Mouse (Mus musculus): ENCODE results near the gene Rtkn2. TPM values are rescaled to one million over a fixed set of nuclear protein-coding genes. Genes with fewer than 3 reads are reported as not detected.

The Rtkn2 gene
- polyA plus RNA-seq, 1 experiment from 2014 or later: 2.0 TPM

- no peak overlapping the region for H3K27ac ChIP-seq (ENCODE audit: low read depth, low read length)
- no peak overlapping the region for H3K4me2 ChIP-seq (ENCODE audit: low read depth, low read length)
- ATAC-seq (ENCODE audit: low read depth): no peak
- no peak overlapping the region for H3K9ac ChIP-seq (replicated peaks; ENCODE audit: low read depth, low read length)
- H3K9me3 ChIP-seq (ENCODE audit: control insufficient read depth, low read length): no peaks in the 10 kb centered on the region
- H3K4me1 ChIP-seq (ENCODE audit: control insufficient read depth, insufficient read depth, low read length): no peaks in the 10 kb centered on the region
- H3K27me3 ChIP-seq (ENCODE audit: control insufficient read depth, insufficient read depth, low read length): no peaks in the 10 kb centered on the region
- 89% methylated on average over 17 of the region's 17 CpGs for whole genome bisulfite sequencing
- no peak overlapping the region for H3K4me3 ChIP-seq (ENCODE audit: low read depth, low read length)
- H3K36me3 ChIP-seq (ENCODE audit: control insufficient read depth, insufficient read depth, low read length): no peaks in the 10 kb centered on the region
These were observed 26.0 kb downstream of the Rtkn2 start for GRCm38 (mm10) chr10:68005404-68005803.

GRCm38 (mm10) chr10:68006491-68006890, 27.1 kb downstream of the Rtkn2 start:
- Histone ChIP-seq H3K4me2 (ENCODE audit: low read depth, low read length) (no peak overlapping the region), H3K27ac (ENCODE audit: low read depth, low read length) (no peak overlapping the region), H3K27me3 (ENCODE audit: control insufficient read depth, insufficient read depth, low read length) (no peaks in the 10 kb centered on the region), H3K9me3 (ENCODE audit: control insufficient read depth, low read length) (no peaks in the 10 kb centered on the region), H3K4me1 (ENCODE audit: control insufficient read depth, insufficient read depth, low read length) (no peaks in the 10 kb centered on the region), H3K9ac (replicated peaks; ENCODE audit: low read depth, low read length) (no peak overlapping the region), H3K4me3 (ENCODE audit: low read depth, low read length) (no peak overlapping the region), H3K36me3 (ENCODE audit: control insufficient read depth, insufficient read depth, low read length) (no peaks in the 10 kb centered on the region)
- no peak for ATAC-seq (ENCODE audit: low read depth)
- 91% methylated on average over 11 of the region's 11 CpGs for WGBS

GRCm38 (mm10) chr10:68007103-68007502, 27.7 kb downstream of the Rtkn2 start:
- WGBS: 98% methylated on average over 6 of the region's 6 CpGs
- Histone ChIP-seq H3K9me3 (ENCODE audit: control insufficient read depth, low read length) (no peaks in the 10 kb centered on the region), H3K4me2 (ENCODE audit: low read depth, low read length) (no peak overlapping the region), H3K4me3 (ENCODE audit: low read depth, low read length) (no peak overlapping the region), H3K9ac (replicated peaks; ENCODE audit: low read depth, low read length) (no peak overlapping the region), H3K4me1 (ENCODE audit: control insufficient read depth, insufficient read depth, low read length) (no peaks in the 10 kb centered on the region), H3K27me3 (ENCODE audit: control insufficient read depth, insufficient read depth, low read length) (no peaks in the 10 kb centered on the region), H3K27ac (ENCODE audit: low read depth, low read length) (no peak overlapping the region), H3K36me3 (ENCODE audit: control insufficient read depth, insufficient read depth, low read length) (no peaks in the 10 kb centered on the region)
- no peak for ATAC-seq (ENCODE audit: low read depth)

- ATAC-seq (ENCODE audit: low read depth): no peak
- Histone ChIP-seq H3K36me3 (ENCODE audit: control insufficient read depth, insufficient read depth, low read length) (no peaks in the 10 kb centered on the region), H3K9ac (replicated peaks; ENCODE audit: low read depth, low read length) (no peak overlapping the region), H3K9me3 (ENCODE audit: control insufficient read depth, low read length) (no peaks in the 10 kb centered on the region), H3K4me3 (ENCODE audit: low read depth, low read length) (no peak overlapping the region), H3K4me2 (ENCODE audit: low read depth, low read length) (no peak overlapping the region), H3K27ac (ENCODE audit: low read depth, low read length) (no peak overlapping the region), H3K27me3 (ENCODE audit: control insufficient read depth, insufficient read depth, low read length) (no peaks in the 10 kb centered on the region), H3K4me1 (ENCODE audit: control insufficient read depth, insufficient read depth, low read length) (no peaks in the 10 kb centered on the region)
- 87% methylated on average over 13 of the region's 13 CpGs for WGBS
These were observed 29.0 kb downstream of the Rtkn2 start for GRCm38 (mm10) chr10:68008198-68008955.

GRCm38 (mm10) chr10:68009301-68009700, 29.9 kb downstream of the Rtkn2 start:
- H3K4me1 ChIP-seq (ENCODE audit: control insufficient read depth, insufficient read depth, low read length): no peaks in the 10 kb centered on the region
- ATAC-seq (ENCODE audit: low read depth): no peak
- 95% methylated on average over 9 of the region's 9 CpGs for WGBS
- no peak overlapping the region for H3K4me2 ChIP-seq (ENCODE audit: low read depth, low read length)
- H3K27ac ChIP-seq (ENCODE audit: low read depth, low read length): no peak overlapping the region
- no peak overlapping the region for H3K4me3 ChIP-seq (ENCODE audit: low read depth, low read length)
- no peaks in the 10 kb centered on the region for H3K27me3 ChIP-seq (ENCODE audit: control insufficient read depth, insufficient read depth, low read length)
- H3K9ac ChIP-seq (replicated peaks; ENCODE audit: low read depth, low read length): no peak overlapping the region
- H3K36me3 ChIP-seq (ENCODE audit: control insufficient read depth, insufficient read depth, low read length): no peaks in the 10 kb centered on the region
- no peaks in the 10 kb centered on the region for H3K9me3 ChIP-seq (ENCODE audit: control insufficient read depth, low read length)

- Histone ChIP-seq H3K4me3 (ENCODE audit: low read depth, low read length) (no peak overlapping the region), H3K9ac (replicated peaks; ENCODE audit: low read depth, low read length) (no peak overlapping the region), H3K4me1 (ENCODE audit: control insufficient read depth, insufficient read depth, low read length) (no peaks in the 10 kb centered on the region), H3K27me3 (ENCODE audit: control insufficient read depth, insufficient read depth, low read length) (no peaks in the 10 kb centered on the region), H3K36me3 (ENCODE audit: control insufficient read depth, insufficient read depth, low read length) (no peaks in the 10 kb centered on the region), H3K9me3 (ENCODE audit: control insufficient read depth, low read length) (no peaks in the 10 kb centered on the region), H3K4me2 (ENCODE audit: low read depth, low read length) (no peak overlapping the region), H3K27ac (ENCODE audit: low read depth, low read length) (no peak overlapping the region)
- no peak for ATAC-seq (ENCODE audit: low read depth)
- WGBS: 91% methylated on average over 7 of the region's 7 CpGs
These were observed 30.5 kb downstream of the Rtkn2 start for GRCm38 (mm10) chr10:68009867-68010266.

GRCm38 (mm10) chr10:68013137-68013536, 33.8 kb downstream of the Rtkn2 start:
- no peak overlapping the region for H3K27ac ChIP-seq (ENCODE audit: low read depth, low read length)
- H3K9me3 ChIP-seq (ENCODE audit: control insufficient read depth, low read length): no peaks in the 10 kb centered on the region
- no peaks in the 10 kb centered on the region for H3K27me3 ChIP-seq (ENCODE audit: control insufficient read depth, insufficient read depth, low read length)
- ATAC-seq (ENCODE audit: low read depth): no peak
- H3K4me3 ChIP-seq (ENCODE audit: low read depth, low read length): no peak overlapping the region
- no peak overlapping the region for H3K4me2 ChIP-seq (ENCODE audit: low read depth, low read length)
- no peaks in the 10 kb centered on the region for H3K4me1 ChIP-seq (ENCODE audit: control insufficient read depth, insufficient read depth, low read length)
- no peaks in the 10 kb centered on the region for H3K36me3 ChIP-seq (ENCODE audit: control insufficient read depth, insufficient read depth, low read length)
- H3K9ac ChIP-seq (replicated peaks; ENCODE audit: low read depth, low read length): no peak overlapping the region
- WGBS: 88% methylated on average over 2 of the region's 2 CpGs

- no peaks in the 10 kb centered on the region for H3K27me3 ChIP-seq (ENCODE audit: control insufficient read depth, insufficient read depth, low read length)
- no peak overlapping the region for H3K27ac ChIP-seq (ENCODE audit: low read depth, low read length)
- no peaks in the 10 kb centered on the region for H3K36me3 ChIP-seq (ENCODE audit: control insufficient read depth, insufficient read depth, low read length)
- H3K4me3 ChIP-seq (ENCODE audit: low read depth, low read length): no peak overlapping the region
- ATAC-seq (ENCODE audit: low read depth): no peak
- H3K4me1 ChIP-seq (ENCODE audit: control insufficient read depth, insufficient read depth, low read length): no peaks in the 10 kb centered on the region
- H3K4me2 ChIP-seq (ENCODE audit: low read depth, low read length): no peak overlapping the region
- H3K9me3 ChIP-seq (ENCODE audit: control insufficient read depth, low read length): peaks cover 3% of the 10 kb centered on the region; the same call in 1 of the 2 replicates
- 97% methylated on average over 2 of the region's 2 CpGs for WGBS
- no peak overlapping the region for H3K9ac ChIP-seq (replicated peaks; ENCODE audit: low read depth, low read length)
These were observed 41.4 kb downstream of the Rtkn2 start for GRCm38 (mm10) chr10:68020755-68021154.

- no peak overlapping the region for H3K9ac ChIP-seq (replicated peaks; ENCODE audit: low read depth, low read length)
- H3K36me3 ChIP-seq (ENCODE audit: control insufficient read depth, insufficient read depth, low read length): no peaks in the 10 kb centered on the region
- no peak overlapping the region for H3K4me2 ChIP-seq (ENCODE audit: low read depth, low read length)
- ATAC-seq (ENCODE audit: low read depth): no peak
- no peaks in the 10 kb centered on the region for H3K4me1 ChIP-seq (ENCODE audit: control insufficient read depth, insufficient read depth, low read length)
- H3K9me3 ChIP-seq (ENCODE audit: control insufficient read depth, low read length): no peaks in the 10 kb centered on the region
- no peak overlapping the region for H3K4me3 ChIP-seq (ENCODE audit: low read depth, low read length)
- WGBS: 85% methylated on average over 3 of the region's 3 CpGs
- H3K27me3 ChIP-seq (ENCODE audit: control insufficient read depth, insufficient read depth, low read length): no peaks in the 10 kb centered on the region
- no peak overlapping the region for H3K27ac ChIP-seq (ENCODE audit: low read depth, low read length)
These were observed 46.3 kb downstream of the Rtkn2 start for GRCm38 (mm10) chr10:68025660-68026059.

Measured in neural tube, embryonic 14.5 days (tissue).